Mouse (Mus musculus) stomach, postnatal 0 days (tissue): ENCODE results near the gene 1700021F05Rik.
A peak's percentile ranks its signal among the peaks of the same experiment; 100 is the strongest.

Source experiments
- CTCF ChIP-seq: IDR thresholded peaks from 2 replicates; pipeline ENCODE4 v1.5.1; 2016; ENCODE audit warnings: antibody characterized with exemption, low read depth, mild to moderate bottlenecking, moderate library complexity
- EP300 ChIP-seq: optimal IDR thresholded peaks from 2 replicates; pipeline ENCODE3; 2016; ENCODE audit warnings: antibody characterized with exemption

GRCm38 (mm10) chr10:43549411-43549810 lies 8.6 kb upstream of the 1700021F05Rik start:
- TF ChIP-seq CTCF, result peak; percentile 61
- no peak for TF ChIP-seq EP300
